Mouse (Mus musculus) stomach, embryonic 15.5 days (tissue): ENCODE results near the gene Obox3. TPM values are rescaled to one million over a fixed set of nuclear protein-coding genes. Genes with fewer than 3 reads are reported as not detected.
"Not testable (repeated sequence)": the region's sequence is repeated elsewhere in the genome, so short reads cannot be mapped to it uniquely, and the experiment has no call there.

ENCODE experiments used
- ATAC-seq: fragments of 200-750 bp; cut with Nextera tagmentation; 2 replicates; pipeline ENCODE4 v1.8.0; 2017; ENCODE audit warnings: low read depth, moderate number of reproducible peaks, moderate TSS enrichment; ENCODE audit not compliant: insufficient read depth, low FRiP score
- H3K27ac ChIP-seq: fragments of 300-500 bp; sonication (generic); 2 replicates; pipeline ENCODE4 v1.5.1; 2015; ENCODE audit warnings: mild to moderate bottlenecking, inconsistent platforms
- H3K27me3 ChIP-seq: fragments of 300-500 bp; sonication (generic); replicated peaks from 2 replicates; pipeline ENCODE4 v1.6.1; 2015; ENCODE audit warnings: inconsistent platforms
- H3K36me3 ChIP-seq: fragments of 300-500 bp; sonication (generic); 2 replicates; pipeline ENCODE4 v1.6.1; 2015; ENCODE audit warnings: inconsistent platforms
- H3K4me1 ChIP-seq: fragments of 300-500 bp; sonication (generic); 2 replicates; pipeline ENCODE4 v1.6.1; 2015; ENCODE audit warnings: inconsistent platforms
- H3K4me2 ChIP-seq: fragments of 300-500 bp; sonication (generic); 2 replicates; pipeline ENCODE4 v1.6.1; 2015; ENCODE audit warnings: mild to moderate bottlenecking, inconsistent platforms
- H3K4me3 ChIP-seq: fragments of 300-500 bp; sonication (generic); replicated peaks from 2 replicates; pipeline ENCODE4 v1.5.1; 2015; ENCODE audit warnings: inconsistent platforms
- H3K9ac ChIP-seq: fragments of 300-500 bp; sonication (generic); 2 replicates; pipeline ENCODE4 v1.6.1; 2015; ENCODE audit warnings: inconsistent platforms
- H3K9me3 ChIP-seq: fragments of 300-500 bp; sonication (generic); 2 replicates; pipeline ENCODE4 v1.6.1; 2016; ENCODE audit warnings: inconsistent platforms
- WGBS: fragments of 180-500 bp; shearing (Covaris S2); methylation state at CpG from one replicate; pipeline ENCODE4 v1.1.7; 2015; 5-methylcytosine and 5-hydroxymethylcytosine counted together
- polyA plus RNA-seq: library from polyadenylated mRNA; unstranded; fragments of >200 nt; fragmentation: Nextera tagmentation; extraction: Ambion mirVana; gene quantifications from 2 replicates; pipeline ENCODE4 v1.2.1, GENCODE M21; 2015

Gene Obox3
- polyA plus RNA-seq, result not detected in 2 replicates

- ATAC-seq, H3K9me3 ChIP-seq: not testable (repeated sequence)
Measured at GRCm38 (mm10) chr7:15639802-15640201, at the start of gene Obox3. Obox3 (minus strand) TSS chr7:15639902.

DNA sequence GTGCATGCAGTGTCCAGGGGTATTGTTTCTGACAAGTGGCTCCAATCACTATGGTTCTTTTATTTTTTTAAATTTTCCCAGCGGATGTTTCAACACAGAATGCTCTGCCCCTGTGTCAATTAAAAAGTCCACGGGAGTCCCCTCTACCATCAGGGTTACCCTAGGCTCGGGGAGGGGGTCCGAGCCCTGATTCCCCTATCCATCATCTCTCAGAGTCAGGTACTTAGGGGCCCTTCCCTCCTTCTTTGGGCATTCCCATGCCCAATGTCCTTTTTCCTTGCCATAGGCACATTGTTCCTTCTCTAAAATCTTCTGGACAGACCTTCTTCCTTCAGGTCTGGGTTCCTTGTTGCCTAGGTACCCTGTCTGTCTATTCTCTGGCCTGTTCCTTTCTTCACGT is 130.3 kb downstream of the Obox3 start:
- not testable (repeated sequence) for H3K4me1 ChIP-seq

More at GRCm38 (mm10) chr7:15639802-15640201, at the start of gene Obox3:
- H3K9ac ChIP-seq, H3K27ac ChIP-seq, H3K4me1 ChIP-seq, H3K4me3 ChIP-seq, H3K36me3 ChIP-seq, H3K4me2 ChIP-seq, H3K27me3 ChIP-seq: not testable (repeated sequence)
- WGBS, result 22% methylated on average over 1 of the region's 1 CpGs

More for the DNA sequence above, 130.3 kb downstream of the Obox3 start:
- not testable (repeated sequence) for H3K36me3 ChIP-seq, H3K27ac ChIP-seq, H3K4me2 ChIP-seq, H3K9ac ChIP-seq, H3K9me3 ChIP-seq, H3K27me3 ChIP-seq, ATAC-seq, H3K4me3 ChIP-seq
- 79% methylated on average over 5 of the region's 5 CpGs for WGBS

Other genes with a start within 250 kb of the Obox3 start
- not detected in 2 replicates for gene Obox5, start 110.2 kb upstream of the Obox3 start, polyA plus RNA-seq
- not detected in 2 replicates for gene Obox6, start 199.8 kb upstream of the Obox3 start, polyA plus RNA-seq
- not detected in 2 replicates for gene Crx, start 240.1 kb upstream of the Obox3 start, polyA plus RNA-seq
- not detected in 2 replicates for gene Crxos, start 242.7 kb upstream of the Obox3 start, polyA plus RNA-seq